Mouse (Mus musculus) intestine, postnatal 0 days (tissue): ENCODE results near the gene Med16. TPM values are rescaled to one million over a fixed set of nuclear protein-coding genes. Genes with fewer than 3 reads are reported as not detected.

Experiments used
- ATAC-seq: fragments of 200-750 bp; cut with Nextera tagmentation; 2 replicates; pipeline ENCODE4 v1.8.0; 2017; ENCODE audit warnings: mild to moderate bottlenecking, moderate TSS enrichment, moderate library complexity
- H3K27ac ChIP-seq: fragments of 300-500 bp; sonication (generic); 2 replicates; pipeline ENCODE4 v1.5.1; 2014; ENCODE audit warnings: mild to moderate bottlenecking, low read depth, low read length, moderate library complexity
- H3K27me3 ChIP-seq: fragments of 300-500 bp; sonication (generic); replicated peaks from 2 replicates; pipeline ENCODE4 v1.6.1; 2014; ENCODE audit warnings: low read length, mixed read lengths; ENCODE audit not compliant: control insufficient read depth, insufficient read depth
- H3K36me3 ChIP-seq: fragments of 300-500 bp; sonication (generic); 2 replicates; pipeline ENCODE4 v1.6.1; 2014; ENCODE audit warnings: mild to moderate bottlenecking, moderate library complexity; ENCODE audit not compliant: control insufficient read depth, insufficient read depth
- H3K4me1 ChIP-seq: fragments of 300-500 bp; sonication (generic); replicated peaks from 2 replicates; pipeline ENCODE4 v1.6.1; 2014; ENCODE audit warnings: antibody characterized with exemption, low read length, mixed read lengths; ENCODE audit not compliant: control insufficient read depth, insufficient read depth
- H3K4me2 ChIP-seq: fragments of 300-500 bp; sonication (generic); replicated peaks from 2 replicates; pipeline ENCODE4 v1.6.1; 2014; ENCODE audit warnings: low read depth, mild to moderate bottlenecking, moderate library complexity
- H3K4me3 ChIP-seq: fragments of 300-500 bp; sonication (generic); 2 replicates; pipeline ENCODE4 v1.5.1; 2014; ENCODE audit warnings: low read depth, low read length
- H3K9ac ChIP-seq: fragments of 300-500 bp; sonication (generic); 2 replicates; pipeline ENCODE4 v1.6.1; 2014; ENCODE audit warnings: mild to moderate bottlenecking, low read depth, low read length
- H3K9me3 ChIP-seq: fragments of 300-500 bp; sonication (generic); 2 replicates; pipeline ENCODE4 v1.6.1; 2016; ENCODE audit warnings: mixed run types; ENCODE audit not compliant: control insufficient read depth
- CTCF ChIP-seq: sonication (generic); IDR thresholded peaks from 2 replicates; pipeline ENCODE4 v1.5.1; 2016; ENCODE audit warnings: low read depth, mild to moderate bottlenecking, control low read depth, antibody characterized with exemption, moderate library complexity
- WGBS: fragments of 180-500 bp; shearing (Covaris S2); extraction: QIAGEN DNeasy Blood & Tissue Kit; methylation state at CpG from one replicate; pipeline ENCODE4 v1.1.7; 2014; 5-methylcytosine and 5-hydroxymethylcytosine counted together
- polyA plus RNA-seq: library from polyadenylated mRNA; unstranded; fragments of >200 nt; fragmentation: Nextera tagmentation; extraction: Ambion mirVana; gene quantifications from 2 replicates; pipeline ENCODE4 v1.2.1, GENCODE M21; 2015

The Med16 gene
- polyA plus RNA-seq, 1 experiment from 2014 or later, result 17.8 TPM

- Histone ChIP-seq H3K9ac (no peak overlapping the region), H3K36me3 (no peaks in the 10 kb centered on the region; the same call in 1 of the 2 replicates), H3K4me1 (0 out of 2 replicates have a peak, but pooled peaks cover 9% of the 10 kb centered on the region), H3K4me3 (no peak overlapping the region), H3K27me3 (peaks cover 38% of the 10 kb centered on the region), H3K9me3 (no peaks in the 10 kb centered on the region), H3K4me2 (peak overlapping the region; percentile 37), H3K27ac (no peak overlapping the region)
- 34% methylated on average over 35 of the region's 35 CpGs for WGBS
- TF ChIP-seq CTCF, result no peak
- ATAC-seq, result no peak
These were observed 9.7 kb upstream of the Med16 start for GRCm38 (mm10) chr10:79918231-79919078.

DNA sequence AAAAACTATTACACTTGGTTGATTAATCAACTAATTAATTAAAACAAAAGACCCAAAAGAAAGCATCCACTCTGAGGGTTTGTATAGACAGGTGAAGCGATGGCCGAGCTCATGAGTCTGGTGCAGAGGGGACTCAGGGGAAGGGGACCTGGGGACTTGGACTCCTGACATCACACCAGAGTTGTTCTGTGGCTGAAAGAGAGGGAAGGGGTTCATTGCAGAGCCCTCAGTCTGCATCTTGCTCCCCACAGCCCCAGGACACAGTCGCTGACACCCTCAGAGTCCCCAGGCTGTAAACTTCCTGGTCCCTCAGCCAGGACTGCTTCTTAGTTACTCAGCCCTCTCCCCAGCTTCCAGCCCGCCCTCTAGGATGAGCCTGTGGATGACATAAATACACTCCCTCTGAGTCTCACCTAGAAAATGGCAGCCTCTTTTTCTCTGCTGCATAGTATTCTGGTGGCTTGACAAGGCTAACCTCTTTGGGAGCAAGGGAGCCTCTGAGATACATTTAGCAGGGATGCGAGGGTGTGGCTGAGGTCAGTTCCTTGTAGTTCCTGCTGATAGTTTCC, 8.9 kb upstream of the Med16 start:
- Histone ChIP-seq H3K27ac (no peak overlapping the region), H3K9me3 (no peaks in the 10 kb centered on the region), H3K4me2 (peak overlapping the region; percentile 96), H3K4me1 (0 out of 2 replicates have a peak, but pooled peaks cover 9% of the 10 kb centered on the region), H3K36me3 (no peaks in the 10 kb centered on the region; the same call in 1 of the 2 replicates), H3K9ac (no peak overlapping the region), H3K4me3 (no peak overlapping the region), H3K27me3 (peaks cover 38% of the 10 kb centered on the region)
- 72% methylated on average over 5 of the region's 5 CpGs for WGBS
- no peak for TF ChIP-seq CTCF
- no peak for ATAC-seq

GRCm38 (mm10) chr10:79916808-79917531, 8.2 kb upstream of the Med16 start, which contains the start of gene Kiss1r:
Kiss1r (plus strand) TSS chr10:79916971.
- 0 out of 2 replicates have a peak, but pooled peaks cover 9% of the 10 kb centered on the region for H3K4me1 ChIP-seq
- 2% methylated on average over 42 of the region's 42 CpGs for WGBS

GRCm38 (mm10) chr10:79916081-79916480, 7.4 kb upstream of the Med16 start:
- no peak for ATAC-seq
- no peaks in the 10 kb centered on the region; the same call in 1 of the 2 replicates for H3K36me3 ChIP-seq
- peak overlapping the region; percentile 64 for H3K4me3 ChIP-seq
- H3K27ac ChIP-seq, result 0 out of 2 replicates have a peak overlapping the region, but pooled peaks have one; percentile 73
- H3K4me2 ChIP-seq, result peak overlapping the region; percentile 96
- 13% methylated on average over 8 of the region's 8 CpGs for WGBS
- TF ChIP-seq CTCF, result no peak
- H3K4me1 ChIP-seq, result 0 out of 2 replicates have a peak, but pooled peaks cover 7% of the 10 kb centered on the region
- H3K9me3 ChIP-seq, result no peaks in the 10 kb centered on the region
- peaks cover 26% of the 10 kb centered on the region for H3K27me3 ChIP-seq
- H3K9ac ChIP-seq, result peak overlapping the region; percentile 87

More at GRCm38 (mm10) chr10:79916808-79917531, 8.2 kb upstream of the Med16 start, which contains the start of gene Kiss1r:
- H3K4me3 ChIP-seq, result peak within 1 kb of the TSS; percentile 64
- H3K36me3 ChIP-seq, result no peaks in the 10 kb centered on the region; the same call in 1 of the 2 replicates
- H3K4me2 ChIP-seq, result peak within 1 kb of the TSS; percentile 96
- H3K9ac ChIP-seq, result peak within 1 kb of the TSS; percentile 87
- peak within 1 kb of the TSS; percentile 73 for H3K27ac ChIP-seq
- H3K9me3 ChIP-seq, result no peaks in the 10 kb centered on the region
- H3K27me3 ChIP-seq, result peaks cover 32% of the 10 kb centered on the region
- peak; percentile 67 for ATAC-seq
- no peak for TF ChIP-seq CTCF

DNA sequence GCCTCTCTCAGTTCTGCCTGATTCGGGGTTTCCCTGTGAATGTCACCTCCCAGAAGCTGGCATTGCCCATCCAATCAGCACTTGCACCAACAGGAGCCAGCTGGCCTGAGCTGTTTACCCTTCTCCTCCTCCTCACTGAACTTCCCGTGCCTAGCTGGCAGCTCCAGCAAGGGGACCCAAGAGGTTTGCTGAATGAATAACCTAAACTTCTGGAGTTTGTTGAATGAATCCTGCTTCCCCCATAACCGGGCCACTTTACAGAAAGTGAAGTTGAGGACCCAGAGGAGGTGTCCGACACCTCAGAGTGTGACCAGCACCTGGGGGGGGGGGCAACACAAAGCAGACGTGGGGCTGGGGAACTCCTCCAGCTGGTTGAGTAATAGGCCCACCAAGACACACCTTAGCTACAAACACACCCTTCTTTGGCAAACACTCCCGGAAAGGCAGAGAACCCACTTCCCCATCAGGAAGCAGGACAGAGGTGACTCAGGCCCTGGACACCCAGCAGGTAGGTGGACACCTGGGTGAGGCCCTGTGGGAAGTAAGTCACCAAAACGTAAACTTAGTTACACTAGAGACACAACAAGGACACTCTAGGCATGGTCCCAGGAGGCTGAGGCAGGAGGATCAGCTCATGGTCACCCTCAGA, 6.3 kb upstream of the Med16 start:
- Histone ChIP-seq H3K9ac (peak overlapping the region; percentile 8; the same call in 1 of the 2 replicates), H3K4me3 (no peak overlapping the region), H3K9me3 (no peaks in the 10 kb centered on the region), H3K4me1 (0 out of 2 replicates have a peak, but pooled peaks cover 7% of the 10 kb centered on the region), H3K27ac (no peak overlapping the region), H3K36me3 (peaks cover 7% of the 10 kb centered on the region), H3K4me2 (peak overlapping the region; percentile 96), H3K27me3 (peaks cover 15% of the 10 kb centered on the region)
- TF ChIP-seq CTCF, result no peak
- peak; percentile 34; the same call in 1 of the 2 replicates for ATAC-seq
- WGBS, result 44% methylated on average over 7 of the region's 7 CpGs
